Mouse (Mus musculus) olfactory bulb, adult 2 months (tissue): ENCODE data around the gene Slc24a4.

Experiments used
- CTCF ChIP-seq: fragments of 200-500 bp; IDR thresholded peaks from 2 replicates; pipeline ENCODE4 v1.5.1; 2012; ENCODE audit warnings: low read depth, mild to moderate bottlenecking, low read length, moderate library complexity; ENCODE audit not compliant: insufficient read depth
- POLR2A ChIP-seq: fragments of 200-500 bp; IDR thresholded peaks from 2 replicates; pipeline ENCODE4 v1.6.1; 2012; ENCODE audit warnings: mild to moderate bottlenecking, low read depth, low read length, moderate library complexity; ENCODE audit not compliant: insufficient read depth

DNA sequence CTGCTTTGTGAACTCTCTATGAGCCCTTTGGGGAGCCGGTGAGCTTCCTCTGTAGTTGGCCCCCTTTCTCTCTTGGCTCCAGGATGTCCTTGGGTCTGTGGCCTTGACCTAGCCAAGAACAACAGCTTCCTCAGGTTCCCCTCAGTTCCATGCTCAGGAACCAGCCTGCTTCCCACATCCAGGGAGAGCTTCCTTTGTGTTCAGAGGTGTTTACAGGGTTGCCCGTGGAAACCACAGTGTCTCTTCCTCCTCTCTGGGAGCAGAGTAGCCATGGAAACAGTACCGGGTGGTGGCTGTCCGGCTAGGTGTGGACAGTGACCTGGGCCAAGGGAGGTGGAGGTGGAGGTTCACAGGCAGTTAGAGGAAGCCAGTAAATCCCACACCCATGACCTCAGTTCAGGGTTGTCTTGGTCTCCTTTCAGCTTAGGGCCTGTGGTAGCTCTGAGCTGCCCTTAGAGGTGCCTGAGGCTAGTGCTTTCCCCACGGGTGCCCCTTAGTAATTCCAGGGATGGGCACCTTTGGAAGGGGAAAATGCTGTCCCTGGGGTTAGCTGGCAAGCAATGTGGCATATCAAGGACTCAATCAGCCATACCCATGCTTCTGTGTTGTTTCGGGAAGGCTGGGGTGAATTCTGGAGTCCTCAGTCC lies 113.7 kb downstream of the Slc24a4 start:
- TF ChIP-seq POLR2A, result no peak
- TF ChIP-seq CTCF, result no peak
